Mouse (Mus musculus): ENCODE results near the gene Map3k13.
"Not testable (repeated sequence)": the region's sequence is repeated elsewhere in the genome, so short reads cannot be mapped to it uniquely, and the experiment has no call there.

The Map3k13 gene

GRCm38 (mm10) chr16:21793875-21794696 lies at the start of gene Map3k13:
TSS of gene Map3k13 (plus strand) at chr16:21794346.
- peak; percentile 75 for DNase-seq (ENCODE audit: low spot score)

GRCm38 (mm10) chr16:21758447-21758846 lies 35.7 kb upstream of the Map3k13 start:
- no peak for DNase-seq (ENCODE audit: low spot score)

- no peak for DNase-seq (ENCODE audit: low spot score)
Measured at GRCm38 (mm10) chr16:21768255-21768654, 25.9 kb upstream of the Map3k13 start.

- no peak for DNase-seq (ENCODE audit: low spot score)
Measured at GRCm38 (mm10) chr16:21769667-21770066, 24.5 kb upstream of the Map3k13 start.

GRCm38 (mm10) chr16:21774725-21775124 lies 19.4 kb upstream of the Map3k13 start:
- no peak for DNase-seq (ENCODE audit: low spot score)

GRCm38 (mm10) chr16:21778293-21778866 lies 15.8 kb upstream of the Map3k13 start:
- DNase-seq (ENCODE audit: low spot score): no peak

GRCm38 (mm10) chr16:21779149-21779548 lies 15.0 kb upstream of the Map3k13 start:
- DNase-seq (ENCODE audit: low spot score): no peak

- no peak for DNase-seq (ENCODE audit: low spot score)
Measured at GRCm38 (mm10) chr16:21781277-21781676, 12.9 kb upstream of the Map3k13 start.

- DNase-seq (ENCODE audit: low spot score): no peak
Measured at GRCm38 (mm10) chr16:21781895-21782294, 12.3 kb upstream of the Map3k13 start.

GRCm38 (mm10) chr16:21782807-21783206 lies 11.3 kb upstream of the Map3k13 start:
- no peak for DNase-seq (ENCODE audit: low spot score)

GRCm38 (mm10) chr16:21785000-21785399 lies 9.1 kb upstream of the Map3k13 start:
- DNase-seq (ENCODE audit: low spot score): no peak

- DNase-seq (ENCODE audit: low spot score): no peak
Measured at GRCm38 (mm10) chr16:21786317-21786716, 7.8 kb upstream of the Map3k13 start.

- DNase-seq (ENCODE audit: low spot score): no peak
Measured at GRCm38 (mm10) chr16:21787516-21788353, 6.4 kb upstream of the Map3k13 start, which contains the start of gene Ehhadh. TSS of gene Ehhadh (minus strand) at chr16:21787807.

- no peak for DNase-seq (ENCODE audit: low spot score)
Measured at GRCm38 (mm10) chr16:21788581-21788980, 5.6 kb upstream of the Map3k13 start.

GRCm38 (mm10) chr16:21789180-21789579 lies 5.0 kb upstream of the Map3k13 start:
- no peak for DNase-seq (ENCODE audit: low spot score)

GRCm38 (mm10) chr16:21790469-21790868 lies 3.7 kb upstream of the Map3k13 start:
- DNase-seq (ENCODE audit: low spot score): no peak

GRCm38 (mm10) chr16:21791779-21792178 lies 2.4 kb upstream of the Map3k13 start:
- DNase-seq (ENCODE audit: low spot score): no peak

- not testable (repeated sequence) for DNase-seq (ENCODE audit: low spot score)
Measured at GRCm38 (mm10) chr16:21793080-21793810, 901 bp upstream of the Map3k13 start.

- no peak for DNase-seq (ENCODE audit: low spot score)
Measured at GRCm38 (mm10) chr16:21794697-21795045, 525 bp downstream of the Map3k13 start.

- no peak for DNase-seq (ENCODE audit: low spot score)
Measured at GRCm38 (mm10) chr16:21795071-21795470, 925 bp downstream of the Map3k13 start.

GRCm38 (mm10) chr16:21804258-21804657 lies 10.1 kb downstream of the Map3k13 start:
- no peak for DNase-seq (ENCODE audit: low spot score)

- DNase-seq (ENCODE audit: low spot score): no peak
Measured at GRCm38 (mm10) chr16:21806892-21807291, 12.7 kb downstream of the Map3k13 start.

Measured in urinary bladder, postnatal 10 days (tissue).